24 mouse cellular contexts compared by ENCODE assay signal in the genomic region with DNA sequence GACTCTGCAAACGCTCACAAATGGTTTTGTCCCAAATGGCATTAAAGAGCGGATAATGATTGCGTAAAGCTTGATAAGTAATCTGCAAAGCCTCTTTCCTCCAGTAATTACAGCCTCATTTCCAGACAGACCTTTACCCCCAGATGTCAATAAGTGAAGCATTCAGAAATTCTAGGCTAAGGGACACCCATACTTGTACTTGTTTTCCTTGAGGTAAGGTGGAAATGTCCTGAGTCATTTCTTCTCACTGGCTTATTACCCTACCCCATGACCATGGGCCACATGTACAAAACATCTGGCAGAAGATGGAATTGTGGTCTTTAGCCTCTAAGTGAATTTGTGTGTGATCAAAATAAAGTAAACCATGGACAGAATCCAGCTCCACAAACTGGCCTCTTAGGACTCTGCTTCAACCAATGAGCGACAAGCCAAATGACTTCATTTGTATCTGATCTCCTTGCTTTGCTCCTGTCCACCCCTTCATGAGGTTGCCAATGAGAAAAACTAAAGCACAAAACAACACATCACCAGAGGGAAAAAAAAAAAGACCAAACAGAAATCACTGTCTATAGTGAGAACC. TPM values are rescaled to one million over a fixed set of nuclear protein-coding genes. Genes with fewer than 3 reads are reported as not detected.
DNase-seq lines count a peak whose midpoint lies in the region; ATAC-seq and TF ChIP-seq lines count a peak whose summit lies in the region.
"Had no signal": no experiment of that assay in that cellular context is flagged by ENCODE, and none has a peak within 500 bp of the region (broad histone marks: within the 10 kb centered on the region; RNA-seq: fewer than 3 reads in every experiment).

No protein-coding gene starts in this region.

- H3K9me3 ChIP-seq in lung, embryonic 16.5 days (ENCODE audit: control insufficient read depth, low read length), result no peaks in the 10 kb centered on the region
- H3K9me3 ChIP-seq in lung, postnatal 0 days (ENCODE audit: low read length), result no peaks in the 10 kb centered on the region
- no peaks in the 10 kb centered on the region for H3K9me3 ChIP-seq in intestine, embryonic 16.5 days (ENCODE audit: control insufficient read depth, low read length)
- H3K9me3 ChIP-seq in hindbrain, postnatal 0 days (ENCODE audit: low read length), result no peaks in the 10 kb centered on the region
- H3K9me3 ChIP-seq: embryonic facial prominence, embryonic 12.5 days; forebrain, embryonic 15.5 days; heart, embryonic 15.5 days; hindbrain, embryonic 13.5 days had no signal

- H3K27ac ChIP-seq in lung, embryonic 16.5 days (ENCODE audit: low read length), result no peak overlapping the region
- H3K27ac ChIP-seq in lung, postnatal 0 days (ENCODE audit: low read length), result no peak overlapping the region
- H3K27ac ChIP-seq in intestine, embryonic 16.5 days (ENCODE audit: low read length), result no peak overlapping the region
- H3K27ac ChIP-seq in hindbrain, postnatal 0 days, result no peak overlapping the region
- H3K27ac ChIP-seq: embryonic facial prominence, embryonic 12.5 days; forebrain, embryonic 15.5 days; heart, adult 2 months; heart, embryonic 15.5 days; hindbrain, embryonic 13.5 days had no signal

- no peaks in the 10 kb centered on the region for H3K4me1 ChIP-seq in lung, embryonic 16.5 days (replicated peaks; ENCODE audit: control insufficient read depth, insufficient read depth, low read length)
- no peaks in the 10 kb centered on the region for H3K4me1 ChIP-seq in lung, postnatal 0 days (ENCODE audit: insufficient read depth, low read depth, low read length)
- H3K4me1 ChIP-seq in intestine, embryonic 16.5 days (ENCODE audit: control insufficient read depth, insufficient read depth, low read length), result no peaks in the 10 kb centered on the region
- no peaks in the 10 kb centered on the region for H3K4me1 ChIP-seq in hindbrain, postnatal 0 days (ENCODE audit: insufficient read depth, low read length)
- H3K4me1 ChIP-seq: embryonic facial prominence, embryonic 12.5 days; forebrain, embryonic 15.5 days; heart, embryonic 15.5 days; hindbrain, embryonic 13.5 days had no signal

- no peak overlapping the region for H3K4me2 ChIP-seq in lung, embryonic 16.5 days (ENCODE audit: low read depth, low read length)
- no peak overlapping the region for H3K4me2 ChIP-seq in lung, postnatal 0 days (replicated peaks; ENCODE audit: low read depth, low read length)
- no peak overlapping the region for H3K4me2 ChIP-seq in intestine, embryonic 16.5 days (ENCODE audit: low read depth, low read length)
- H3K4me2 ChIP-seq in hindbrain, postnatal 0 days (ENCODE audit: low read depth, low read length), result no peak overlapping the region
- H3K4me2 ChIP-seq: embryonic facial prominence, embryonic 12.5 days; forebrain, embryonic 15.5 days; heart, embryonic 11.5 days; heart, embryonic 15.5 days; hindbrain, embryonic 13.5 days had no signal

- DNase-seq in gastrocnemius, adult 18-20 months (ENCODE audit: low spot score), result peak; percentile 1
- DNase-seq in gastrocnemius, postnatal 25 days, result no peak
- DNase-seq in lung, postnatal 0 days (ENCODE audit: low spot score), result no peak
- no peak for DNase-seq in embryo, embryonic 10 days (ENCODE audit: low spot score)
- DNase-seq in hindbrain, postnatal 0 days (ENCODE audit: low spot score), result no peak
- DNase-seq: adrenal gland, adult 2 months; adrenal gland, postnatal 25 days; cerebellum, adult 18-20 months; cerebellum, adult 9-11 months; gastrocnemius, postnatal 10 days; heart, postnatal 14 days had no signal

- no peak overlapping the region for H3K4me3 ChIP-seq in lung, embryonic 16.5 days (ENCODE audit: low read length)
- H3K4me3 ChIP-seq in lung, postnatal 0 days (ENCODE audit: low read depth, low read length), result no peak overlapping the region
- no peak overlapping the region for H3K4me3 ChIP-seq in intestine, embryonic 16.5 days (ENCODE audit: low read length)
- no peak overlapping the region for H3K4me3 ChIP-seq in hindbrain, postnatal 0 days (ENCODE audit: low read length)
- H3K4me3 ChIP-seq: embryonic facial prominence, embryonic 12.5 days; forebrain, embryonic 15.5 days; heart, adult 2 months; heart, embryonic 15.5 days; hindbrain, embryonic 13.5 days had no signal

- no peaks in the 10 kb centered on the region for H3K27me3 ChIP-seq in lung, embryonic 16.5 days (ENCODE audit: control insufficient read depth, insufficient read depth, low read depth, low read length)
- H3K27me3 ChIP-seq in lung, postnatal 0 days (replicated peaks; ENCODE audit: insufficient read depth, low read length), result no peaks in the 10 kb centered on the region
- H3K27me3 ChIP-seq in intestine, embryonic 16.5 days (replicated peaks; ENCODE audit: control insufficient read depth, insufficient read depth, low read length), result no peaks in the 10 kb centered on the region
- no peaks in the 10 kb centered on the region for H3K27me3 ChIP-seq in hindbrain, postnatal 0 days (ENCODE audit: insufficient read depth, low read length)
- H3K27me3 ChIP-seq: embryonic facial prominence, embryonic 12.5 days; forebrain, embryonic 15.5 days; heart, embryonic 15.5 days; hindbrain, embryonic 13.5 days had no signal

- H3K36me3 ChIP-seq in lung, embryonic 16.5 days (ENCODE audit: control insufficient read depth, insufficient read depth, low read length), result no peaks in the 10 kb centered on the region
- no peaks in the 10 kb centered on the region for H3K36me3 ChIP-seq in lung, postnatal 0 days (ENCODE audit: insufficient read depth, low read length)
- H3K36me3 ChIP-seq in intestine, embryonic 16.5 days (ENCODE audit: control insufficient read depth, insufficient read depth, low read length), result no peaks in the 10 kb centered on the region
- no peaks in the 10 kb centered on the region for H3K36me3 ChIP-seq in hindbrain, postnatal 0 days (ENCODE audit: insufficient read depth, low read length)
- H3K36me3 ChIP-seq: embryonic facial prominence, embryonic 12.5 days; forebrain, embryonic 15.5 days; heart, embryonic 15.5 days; hindbrain, embryonic 13.5 days had no signal

- 73% methylated on average over 4 of the region's 4 CpGs for WGBS in lung, embryonic 16.5 days
- WGBS in lung, postnatal 0 days, result 75% methylated on average over 4 of the region's 4 CpGs
- 67% methylated on average over 4 of the region's 4 CpGs for WGBS in intestine, embryonic 16.5 days
- WGBS in hindbrain, postnatal 0 days, result 92% methylated on average over 4 of the region's 4 CpGs

- no peak for TF ChIP-seq CTCF in lung, postnatal 0 days (IDR thresholded peaks at IDR 0.05)
- TF ChIP-seq CTCF in hindbrain, postnatal 0 days (IDR thresholded peaks at IDR 0.05; ENCODE audit: low read depth), result no peak

- no peak for TF ChIP-seq EP300 in lung, postnatal 0 days (IDR thresholded peaks at IDR 0.05)

- peak; percentile 60; the same call in 1 of the 2 replicates for ATAC-seq in lung, embryonic 16.5 days (ENCODE audit: low read depth)
- ATAC-seq in lung, postnatal 0 days, result no peak
- ATAC-seq in intestine, embryonic 16.5 days, result peak; percentile 95
- ATAC-seq in hindbrain, postnatal 0 days, result no peak
- ATAC-seq: activated CD4-positive, CD25-positive, alpha-beta regulatory T cell, adult 4 months; forebrain, embryonic 15.5 days; Patski had no signal

- H3K9ac ChIP-seq in lung, embryonic 16.5 days (ENCODE audit: low read length), result no peak overlapping the region
- no peak overlapping the region for H3K9ac ChIP-seq in lung, postnatal 0 days (replicated peaks; ENCODE audit: low read depth)
- H3K9ac ChIP-seq in intestine, embryonic 16.5 days (ENCODE audit: low read depth, low read length), result no peak overlapping the region
- H3K9ac ChIP-seq in hindbrain, postnatal 0 days (replicated peaks; ENCODE audit: low read length), result no peak overlapping the region
- H3K9ac ChIP-seq: embryonic facial prominence, embryonic 12.5 days; forebrain, embryonic 15.5 days; heart, embryonic 15.5 days; hindbrain, embryonic 13.5 days had no signal

RNA-seq across cellular contexts. Expression of a gene that starts 27.7 kb away (rescaled TPM):
- 1 to 10 TPM; 1.9 to 3.0 TPM for total RNA-seq in gastrocnemius, adult 18-20 months (2021)
- total RNA-seq in gastrocnemius, postnatal 25 days (2021), result 1 to 10 TPM; 1.4 to 2.6 TPM
- 56.4 and 58.4 TPM in 2 replicates for polyA plus RNA-seq in lung, embryonic 16.5 days (2015; fragmentation: Nextera tagmentation; extraction: Ambion mirVana)
- 26.6 and 26.8 TPM in 2 replicates for polyA plus RNA-seq in lung, postnatal 0 days (2015; fragmentation: Nextera tagmentation; extraction: Ambion mirVana)
- 2.0 and 3.2 TPM in 2 replicates for polyA plus RNA-seq in intestine, embryonic 16.5 days (2015; fragmentation: Nextera tagmentation; extraction: Ambion mirVana)
- not detected in 2 replicates for total RNA-seq in hindbrain, postnatal 0 days (2014; rRNA removed)
- polyA plus RNA-seq in hindbrain, postnatal 0 days (2015; fragmentation: Nextera tagmentation; extraction: Ambion mirVana), result 0.29 and 0.33 TPM in 2 replicates
- total RNA-seq: common myeloid progenitor, adult 5-6 weeks; hematopoietic stem cell, adult 5-6 weeks; MEL had no signal
- polyA plus RNA-seq: activated CD4-positive, CD25-positive, alpha-beta regulatory T cell, adult 4 months had no signal

Comparison
In these comparisons a context has a peak if more than half of its experiments do, and no peak if none do; other contexts are left out.
1. ATAC-seq: peak in lung, embryonic 16.5 days (single experiment) and intestine, embryonic 16.5 days (single experiment); none in lung, postnatal 0 days (single experiment) and hindbrain, postnatal 0 days (single experiment).